Mouse (Mus musculus) neural tube, embryonic 14.5 days (tissue): ENCODE data around the gene Pfdn2. TPM values are rescaled to one million over a fixed set of nuclear protein-coding genes. Genes with fewer than 3 reads are reported as not detected.
A peak's percentile ranks its signal among the peaks of the same experiment; 100 is the strongest.
"Not testable (repeated sequence)": the region's sequence is repeated elsewhere in the genome, so short reads cannot be mapped to it uniquely, and the experiment has no call there.

Experiments used
- ATAC-seq: fragments of 200-750 bp; cut with Nextera tagmentation; 2 replicates; pipeline ENCODE4 v1.8.0; 2017; ENCODE audit warnings: low read depth, mild to moderate bottlenecking, moderate TSS enrichment, moderate library complexity
- H3K27ac ChIP-seq: fragments of 300-500 bp; sonication (generic); 2 replicates; pipeline ENCODE4 v1.5.1; 2014; ENCODE audit warnings: low read depth, mild to moderate bottlenecking, control low read depth, low read length, moderate library complexity, mixed read lengths
- H3K27me3 ChIP-seq: fragments of 300-500 bp; sonication (generic); 2 replicates; pipeline ENCODE4 v1.6.1; 2014; ENCODE audit warnings: low read length; ENCODE audit not compliant: control insufficient read depth, insufficient read depth
- H3K36me3 ChIP-seq: fragments of 300-500 bp; sonication (generic); 2 replicates; pipeline ENCODE4 v1.6.1; 2014; ENCODE audit warnings: low read length, mixed read lengths; ENCODE audit not compliant: control insufficient read depth, insufficient read depth
- H3K4me1 ChIP-seq: fragments of 300-500 bp; sonication (generic); 2 replicates; pipeline ENCODE4 v1.6.1; 2014; ENCODE audit warnings: low read length; ENCODE audit not compliant: control insufficient read depth, insufficient read depth
- H3K4me2 ChIP-seq: fragments of 300-500 bp; sonication (generic); 2 replicates; pipeline ENCODE4 v1.6.1; 2014; ENCODE audit warnings: mild to moderate bottlenecking, low read depth, low read length, control low read depth
- H3K4me3 ChIP-seq: fragments of 300-500 bp; sonication (generic); 2 replicates; pipeline ENCODE4 v1.5.1; 2014; ENCODE audit warnings: low read depth, low read length, control low read depth, mixed read lengths
- H3K9ac ChIP-seq: fragments of 300-500 bp; sonication (generic); replicated peaks from 2 replicates; pipeline ENCODE4 v1.6.1; 2014; ENCODE audit warnings: low read depth, mild to moderate bottlenecking, control low read depth, low read length, mixed read lengths
- H3K9me3 ChIP-seq: fragments of 300-500 bp; sonication (generic); 2 replicates; pipeline ENCODE4 v1.6.1; 2016; ENCODE audit warnings: low read length; ENCODE audit not compliant: control insufficient read depth
- WGBS: fragments of 180-500 bp; shearing (Covaris S2); extraction: QIAGEN DNeasy Blood & Tissue Kit; methylation state at CpG from one replicate; pipeline ENCODE4 v1.1.7; 2014; 5-methylcytosine and 5-hydroxymethylcytosine counted together
- polyA plus RNA-seq: library from polyadenylated mRNA; unstranded; fragments of >200 nt; fragmentation: Nextera tagmentation; extraction: Ambion mirVana; gene quantifications from 2 replicates; pipeline ENCODE4 v1.2.1, GENCODE M21; 2014

Gene Pfdn2
- 58.1 and 67.6 TPM in 2 replicates for polyA plus RNA-seq

DNA sequence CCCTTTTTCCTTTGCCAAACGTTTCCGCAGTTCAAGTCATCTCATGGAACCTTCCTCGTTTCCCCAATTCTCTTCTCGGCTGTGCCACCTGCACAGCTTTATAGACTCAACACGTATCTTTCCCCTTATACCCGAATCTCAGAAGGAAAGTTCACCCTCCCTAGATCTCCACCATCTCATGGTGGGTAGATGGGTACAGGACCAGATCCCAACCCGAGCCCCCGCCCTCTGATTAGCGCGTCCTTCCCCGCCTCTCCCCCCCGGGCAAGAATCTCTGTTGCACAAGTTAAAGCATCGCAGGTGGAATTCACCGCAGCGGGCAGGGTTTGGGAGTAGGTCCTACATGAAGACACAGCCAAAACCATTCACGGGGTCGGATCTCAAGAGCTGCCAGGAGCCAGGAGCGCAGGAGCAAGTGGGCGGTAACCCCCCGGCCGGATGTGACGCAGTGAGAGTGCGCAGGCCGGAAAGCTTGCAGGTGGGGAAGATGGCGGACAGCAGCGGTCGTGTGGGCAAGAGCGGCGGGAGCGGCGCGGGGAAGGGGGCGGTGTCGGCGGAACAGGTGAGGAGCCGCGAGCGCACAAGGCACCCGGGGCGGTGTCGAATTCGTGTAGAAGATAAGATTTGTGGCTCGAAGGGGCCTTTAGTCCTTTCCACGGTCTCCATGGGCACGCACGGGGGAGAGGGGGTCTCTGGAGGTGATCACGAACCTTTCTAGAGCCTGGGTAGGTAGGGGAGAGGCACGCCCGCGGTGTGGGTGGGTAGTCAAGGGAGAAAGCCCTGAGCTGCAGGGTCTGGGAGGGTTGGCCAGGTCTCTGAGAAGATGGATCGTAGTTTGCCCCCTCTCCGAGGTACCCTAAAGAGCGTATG, at the start of gene Pfdn2, which contains the start of gene Nit1:
Pfdn2 (plus strand) TSS at position 446 of the 870 bp plus-strand sequence.
Nit1 (minus strand) TSS at position 422 of the 870 bp plus-strand sequence.
- WGBS: 1% methylated on average over 52 of the region's 53 CpGs
- peak; percentile 95 for ATAC-seq
- Histone ChIP-seq H3K9ac (peak within 1 kb of the TSS; percentile 76), H3K9me3 (no peaks in the 10 kb centered on the region), H3K4me1 (peaks cover 16% of the 10 kb centered on the region), H3K27me3 (no peaks in the 10 kb centered on the region), H3K27ac (peak within 1 kb of the TSS; percentile 70), H3K4me2 (peak within 1 kb of the TSS; percentile 82), H3K4me3 (peak within 1 kb of the TSS; percentile 82), H3K36me3 (peaks cover 14% of the 10 kb centered on the region; the same call in 1 of the 2 replicates)

DNA sequence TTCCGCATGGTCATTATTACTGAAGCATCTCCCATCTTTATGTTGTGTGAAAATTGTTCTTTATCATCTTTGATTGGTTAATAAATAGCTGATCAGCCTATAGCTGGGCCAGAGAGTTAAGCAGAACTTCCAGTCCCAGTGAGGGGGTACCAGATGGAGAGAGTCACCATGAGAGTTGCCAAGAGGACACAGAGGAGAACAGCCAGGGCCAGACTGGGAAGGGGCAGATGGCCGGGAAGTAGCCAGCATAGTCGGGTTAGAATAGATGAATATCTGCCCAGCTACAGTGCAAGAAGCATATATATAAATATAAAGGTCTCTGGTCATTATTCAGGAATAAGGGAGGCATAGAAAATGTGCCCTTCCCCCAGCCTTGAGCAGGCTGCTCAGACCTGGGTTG, 47.2 kb upstream of the Pfdn2 start:
- no peak overlapping the region for H3K9ac ChIP-seq
- H3K4me1 ChIP-seq: peaks cover 7% of the 10 kb centered on the region
- 75% methylated on average over 3 of the region's 3 CpGs for WGBS
- no peaks in the 10 kb centered on the region for H3K9me3 ChIP-seq
- H3K4me2 ChIP-seq: no peak overlapping the region
- H3K4me3 ChIP-seq: no peak overlapping the region
- no peak overlapping the region for H3K27ac ChIP-seq
- H3K27me3 ChIP-seq: no peaks in the 10 kb centered on the region; the same call in 1 of the 2 replicates
- H3K36me3 ChIP-seq: no peaks in the 10 kb centered on the region
- no peak for ATAC-seq

DNA sequence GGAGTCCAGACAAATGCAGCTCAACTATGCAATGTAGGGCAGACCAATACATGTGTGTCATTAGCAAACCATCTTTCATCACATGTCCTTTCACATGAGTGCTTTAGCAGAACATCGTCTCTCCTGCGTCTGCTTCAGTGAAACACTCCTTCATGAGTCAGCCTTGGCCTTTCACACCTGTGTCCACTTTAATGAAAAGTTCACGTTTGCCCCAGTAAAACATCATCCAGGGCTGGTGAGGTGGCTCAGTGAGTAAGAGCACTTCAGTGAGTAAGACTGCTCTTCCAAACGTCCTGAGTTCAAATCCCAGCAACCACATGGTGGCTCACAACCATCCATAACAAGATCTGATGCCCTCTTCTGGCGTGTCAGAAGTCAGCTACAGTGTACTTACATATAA, 39.3 kb upstream of the Pfdn2 start:
- WGBS: 70% methylated on average over 5 of the region's 5 CpGs

DNA sequence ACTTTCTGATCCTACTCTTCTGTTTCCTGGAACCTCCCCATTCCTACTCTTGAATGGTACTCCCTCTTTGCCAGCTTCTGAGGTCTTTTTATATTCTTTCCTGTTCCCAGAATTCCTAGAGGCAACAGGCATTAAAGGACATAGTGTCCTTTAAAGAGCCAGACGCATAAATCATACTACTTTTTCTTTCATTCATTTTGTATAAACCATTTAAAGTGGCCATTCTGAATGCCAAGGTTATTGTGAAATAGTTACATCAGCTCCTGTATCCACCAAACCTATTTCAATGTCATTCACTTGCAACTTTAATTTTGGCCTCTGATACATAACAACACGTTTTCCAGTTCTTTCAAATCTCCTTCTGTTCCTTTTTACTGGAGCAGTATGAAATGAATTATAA, 36.1 kb upstream of the Pfdn2 start:
- H3K9ac ChIP-seq: no peak overlapping the region
- no peak overlapping the region for H3K4me3 ChIP-seq
- 71% methylated on average over 2 of the region's 2 CpGs for WGBS
- no peaks in the 10 kb centered on the region for H3K9me3 ChIP-seq
- no peaks in the 10 kb centered on the region for H3K27me3 ChIP-seq
- no peak for ATAC-seq
- H3K36me3 ChIP-seq: no peaks in the 10 kb centered on the region
- H3K4me1 ChIP-seq: no peaks in the 10 kb centered on the region
- H3K4me2 ChIP-seq: no peak overlapping the region
- no peak overlapping the region for H3K27ac ChIP-seq

More for the DNA sequence above, 39.3 kb upstream of the Pfdn2 start:
- not testable (repeated sequence) for H3K9ac ChIP-seq, H3K4me1 ChIP-seq, H3K27me3 ChIP-seq, H3K9me3 ChIP-seq, H3K4me3 ChIP-seq, H3K27ac ChIP-seq, ATAC-seq, H3K4me2 ChIP-seq, H3K36me3 ChIP-seq

DNA sequence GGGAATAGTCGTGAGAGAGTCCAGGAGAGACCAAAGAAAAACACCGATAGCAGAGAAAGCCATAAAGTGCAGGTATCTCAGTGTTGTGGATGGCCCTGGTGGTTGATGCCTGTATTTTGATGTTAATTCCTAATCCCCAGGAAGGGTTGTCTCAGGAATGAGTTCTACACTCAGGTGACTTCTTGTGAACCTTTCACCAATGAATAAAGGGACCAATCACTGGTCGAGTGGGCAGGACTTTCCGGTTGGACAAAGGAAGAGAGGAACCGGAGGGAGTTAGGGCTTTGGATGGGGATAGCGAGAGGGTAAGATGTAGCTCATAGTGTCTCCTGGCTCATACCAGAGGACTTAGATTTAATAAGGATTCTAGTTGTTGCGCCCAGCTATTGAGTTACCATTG, 25.7 kb upstream of the Pfdn2 start:
- Histone ChIP-seq H3K27me3 (no peaks in the 10 kb centered on the region), H3K9ac (no peak overlapping the region), H3K4me1 (no peaks in the 10 kb centered on the region), H3K27ac (no peak overlapping the region), H3K4me3 (no peak overlapping the region), H3K4me2 (no peak overlapping the region), H3K9me3 (no peaks in the 10 kb centered on the region), H3K36me3 (no peaks in the 10 kb centered on the region)
- WGBS: 9% methylated on average over 7 of the region's 7 CpGs
- ATAC-seq: no peak

DNA sequence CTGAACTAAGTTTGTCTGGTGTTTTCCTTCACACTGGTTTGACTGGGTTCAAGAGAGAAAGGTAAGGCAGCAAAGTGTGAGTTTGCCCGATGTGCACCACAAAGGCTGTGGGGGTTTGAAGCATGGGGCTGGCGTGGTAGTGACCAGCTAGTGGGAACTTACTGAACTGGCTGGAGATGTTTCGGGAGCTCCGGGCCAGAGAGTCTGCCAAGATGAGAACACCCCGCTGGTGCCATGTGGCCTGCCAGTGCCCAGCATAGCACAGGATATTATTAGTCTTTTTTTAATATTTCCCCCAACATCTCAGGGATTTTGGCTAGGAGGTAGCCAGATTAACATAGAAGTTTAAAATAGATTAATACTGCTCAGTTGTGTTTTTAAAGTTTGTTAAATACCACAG, 25.3 kb upstream of the Pfdn2 start:
- Histone ChIP-seq H3K36me3 (no peaks in the 10 kb centered on the region), H3K27ac (no peak overlapping the region), H3K9me3 (no peaks in the 10 kb centered on the region), H3K4me1 (no peaks in the 10 kb centered on the region), H3K27me3 (no peaks in the 10 kb centered on the region), H3K4me2 (no peak overlapping the region), H3K4me3 (no peak overlapping the region), H3K9ac (no peak overlapping the region)
- ATAC-seq: no peak
- 19% methylated on average over 5 of the region's 5 CpGs for WGBS

DNA sequence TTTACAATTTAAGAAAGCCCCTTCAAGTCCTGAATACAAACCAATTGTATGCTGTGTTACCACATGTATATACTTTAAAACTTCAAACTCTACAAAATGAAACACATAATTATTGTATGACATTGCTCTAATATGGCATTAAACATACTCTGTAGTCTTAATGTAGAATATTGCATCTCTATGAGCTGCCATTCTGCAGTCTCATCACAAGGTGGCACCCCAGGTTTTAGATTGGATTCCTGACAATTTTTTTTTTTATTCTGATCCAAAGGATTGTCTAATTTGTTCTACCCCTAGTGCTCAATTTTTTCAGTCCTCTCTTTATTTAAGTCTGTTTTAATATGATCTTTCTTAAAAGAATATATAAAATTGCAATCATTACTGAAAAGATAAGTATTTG, 24.1 kb upstream of the Pfdn2 start:
- no peak overlapping the region for H3K4me3 ChIP-seq
- H3K9me3 ChIP-seq: no peaks in the 10 kb centered on the region
- H3K27me3 ChIP-seq: no peaks in the 10 kb centered on the region
- H3K36me3 ChIP-seq: no peaks in the 10 kb centered on the region
- H3K9ac ChIP-seq: no peak overlapping the region
- no peak for ATAC-seq
- no peak overlapping the region for H3K27ac ChIP-seq
- H3K4me2 ChIP-seq: no peak overlapping the region
- no peaks in the 10 kb centered on the region for H3K4me1 ChIP-seq

DNA sequence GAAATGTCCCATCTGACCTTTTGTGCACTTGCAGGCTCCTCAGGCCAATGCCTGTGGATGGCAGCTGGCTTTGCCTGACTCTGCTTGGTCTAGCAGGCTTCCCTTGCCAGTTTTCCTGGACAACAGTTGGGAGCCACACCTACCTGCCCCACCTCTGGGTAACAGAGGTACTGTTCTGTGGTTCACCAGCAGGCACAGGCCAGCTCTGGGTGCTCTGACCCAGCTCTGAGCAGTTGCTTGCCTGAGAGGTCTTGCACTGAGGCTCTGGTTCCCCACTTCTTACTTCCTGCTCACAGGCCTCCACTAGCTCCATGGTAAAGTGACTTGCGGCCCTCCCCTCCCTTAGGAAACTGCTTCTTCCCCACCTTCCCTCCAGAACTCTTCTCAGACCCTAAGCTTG, 23.5 kb upstream of the Pfdn2 start:
- 76% methylated on average over 1 of the region's 1 CpGs for WGBS
- Histone ChIP-seq H3K4me2 (no peak overlapping the region), H3K27me3 (no peaks in the 10 kb centered on the region), H3K9me3 (no peaks in the 10 kb centered on the region), H3K4me1 (peaks cover under 1% of the 10 kb centered on the region; the same call in 1 of the 2 replicates), H3K4me3 (no peak overlapping the region), H3K27ac (no peak overlapping the region), H3K36me3 (no peaks in the 10 kb centered on the region), H3K9ac (no peak overlapping the region)
- ATAC-seq: no peak

DNA sequence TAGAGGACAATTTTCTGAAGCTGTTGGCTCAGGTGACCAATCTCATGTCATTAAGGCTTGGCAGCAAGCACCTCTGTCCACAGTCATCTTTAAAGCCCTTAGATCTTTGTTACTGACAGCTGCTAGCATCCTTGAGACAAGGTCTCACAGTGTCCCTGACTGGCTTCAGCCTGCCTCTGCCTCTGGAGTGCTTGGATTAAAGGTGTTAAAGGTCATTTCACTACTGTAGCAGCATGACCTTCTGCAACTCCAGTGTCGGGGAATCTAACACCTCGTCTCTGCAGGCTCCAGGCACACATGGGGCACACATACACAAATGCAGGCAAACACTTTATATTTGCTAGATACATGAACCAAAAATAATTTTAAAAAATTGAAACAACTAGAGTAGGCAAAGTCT, 19.9 kb upstream of the Pfdn2 start:
- H3K9ac ChIP-seq: no peak overlapping the region
- H3K9me3 ChIP-seq: no peaks in the 10 kb centered on the region
- peaks cover 18% of the 10 kb centered on the region for H3K4me1 ChIP-seq
- no peaks in the 10 kb centered on the region for H3K36me3 ChIP-seq
- peaks cover 2% of the 10 kb centered on the region; the same call in 1 of the 2 replicates for H3K27me3 ChIP-seq
- no peak overlapping the region for H3K27ac ChIP-seq
- no peak for ATAC-seq
- 82% methylated on average over 2 of the region's 2 CpGs for WGBS
- H3K4me2 ChIP-seq: no peak overlapping the region
- H3K4me3 ChIP-seq: no peak overlapping the region
